Mouse (Mus musculus): ENCODE measurements around the gene Efna4.

- TF ChIP-seq CTCF (IDR thresholded peaks at IDR 0.05; ENCODE audit: control insufficient read depth, insufficient read depth, insufficient read length) (no peak), MYOG (IDR thresholded peaks at IDR 0.05; ENCODE audit: control insufficient read depth, extremely low read depth, insufficient read length) (no peak)
Measured at GRCm38 (mm10) chr3:89332013-89332412, 5.8 kb downstream of the Efna4 start.

All from C2C12 (cell line).